Mouse (Mus musculus): Measurements from ENCODE around the gene Apbb2. TPM values are rescaled to one million over a fixed set of nuclear protein-coding genes. Genes with fewer than 3 reads are reported as not detected.

The Apbb2 gene
- polyA plus RNA-seq, 1 experiment from 2014 or later, result 37.3 TPM

DNA sequence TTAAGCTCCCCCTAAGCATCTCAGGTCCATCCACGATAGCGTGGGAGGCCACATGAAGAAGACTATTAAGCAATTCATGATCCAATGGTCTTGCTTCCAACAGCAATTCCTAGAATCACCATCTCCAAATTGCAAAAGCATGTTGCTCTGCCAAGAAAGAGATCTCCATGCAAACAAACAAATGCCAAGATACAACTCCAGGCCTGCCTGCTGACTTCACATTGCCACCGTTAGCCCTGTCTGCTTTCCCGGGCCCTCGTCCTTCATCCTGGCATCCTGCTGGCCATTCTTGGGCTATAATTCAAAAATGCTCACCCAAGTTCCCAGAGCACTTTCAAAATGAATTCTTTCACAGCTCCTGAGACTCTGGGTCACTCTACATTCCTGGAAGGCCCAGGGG lies 5.6 kb downstream of the Apbb2 start:
- Histone ChIP-seq H3K9me3 (replicated peaks) (no peaks in the 10 kb centered on the region), H3K4me1 (peaks cover 71% of the 10 kb centered on the region), H3K4me3 (no peak overlapping the region), H3K27me3 (ENCODE audit: low read depth, poor library complexity, severe bottlenecking) (no peaks in the 10 kb centered on the region), H3K27ac (peak overlapping the region; percentile 5; the same call in 1 of the 2 replicates), H3K36me3 (no peaks in the 10 kb centered on the region)
- DNase-seq (ENCODE audit: low spot score), result no peak
- WGBS, result 70% methylated on average over 5 of the region's 5 CpGs

DNA sequence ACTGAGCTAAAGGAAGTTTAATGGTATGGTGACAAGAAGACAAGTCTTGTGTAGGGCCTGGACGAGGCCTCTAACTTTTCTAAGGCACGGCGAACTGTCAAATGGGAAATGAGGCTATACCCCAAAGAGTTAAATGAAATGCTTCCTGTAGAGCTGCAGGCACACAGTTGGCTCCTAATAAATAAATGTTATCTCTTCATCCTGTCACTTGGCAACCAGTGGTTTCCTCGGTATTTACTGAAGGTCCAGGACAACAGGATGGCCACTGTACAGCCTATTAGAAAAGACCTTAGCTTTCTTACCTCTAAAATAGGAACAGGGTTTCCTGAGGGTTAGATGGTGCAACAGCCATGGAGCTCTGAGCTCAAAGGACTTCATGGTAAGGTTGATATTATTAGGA lies 6.7 kb downstream of the Apbb2 start:
- WGBS, result 55% methylated on average over 4 of the region's 4 CpGs
- DNase-seq (ENCODE audit: low spot score), result no peak
- Histone ChIP-seq H3K27ac (no peak overlapping the region), H3K4me1 (peaks cover 66% of the 10 kb centered on the region), H3K4me3 (no peak overlapping the region), H3K9me3 (replicated peaks) (no peaks in the 10 kb centered on the region), H3K36me3 (no peaks in the 10 kb centered on the region), H3K27me3 (ENCODE audit: low read depth, poor library complexity, severe bottlenecking) (no peaks in the 10 kb centered on the region)

DNA sequence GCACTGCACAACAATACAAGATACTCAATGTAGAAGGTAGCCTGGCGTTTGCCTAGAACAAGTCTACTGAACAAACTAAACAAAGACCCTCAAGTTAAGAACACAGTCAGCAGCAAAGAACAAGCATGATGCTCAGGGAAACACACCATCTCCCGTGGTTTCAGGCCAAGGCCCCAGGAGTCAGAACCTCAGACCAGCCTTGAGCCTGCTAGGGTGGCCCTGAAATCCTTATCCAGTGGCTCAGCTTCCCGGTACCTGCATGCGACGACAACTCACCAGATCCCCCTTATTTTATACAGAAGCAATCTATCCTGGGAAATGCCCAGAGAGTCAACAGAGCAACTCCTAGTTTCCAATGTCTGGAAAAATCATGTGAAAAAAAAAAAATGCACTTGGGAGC lies 7.2 kb downstream of the Apbb2 start:
- Histone ChIP-seq H3K36me3 (no peaks in the 10 kb centered on the region), H3K27me3 (ENCODE audit: low read depth, poor library complexity, severe bottlenecking) (no peaks in the 10 kb centered on the region), H3K9me3 (replicated peaks) (no peaks in the 10 kb centered on the region), H3K4me3 (no peak overlapping the region), H3K4me1 (peaks cover 68% of the 10 kb centered on the region), H3K27ac (no peak overlapping the region)
- no peak for DNase-seq (ENCODE audit: low spot score)
- WGBS, result 90% methylated on average over 5 of the region's 5 CpGs

DNA sequence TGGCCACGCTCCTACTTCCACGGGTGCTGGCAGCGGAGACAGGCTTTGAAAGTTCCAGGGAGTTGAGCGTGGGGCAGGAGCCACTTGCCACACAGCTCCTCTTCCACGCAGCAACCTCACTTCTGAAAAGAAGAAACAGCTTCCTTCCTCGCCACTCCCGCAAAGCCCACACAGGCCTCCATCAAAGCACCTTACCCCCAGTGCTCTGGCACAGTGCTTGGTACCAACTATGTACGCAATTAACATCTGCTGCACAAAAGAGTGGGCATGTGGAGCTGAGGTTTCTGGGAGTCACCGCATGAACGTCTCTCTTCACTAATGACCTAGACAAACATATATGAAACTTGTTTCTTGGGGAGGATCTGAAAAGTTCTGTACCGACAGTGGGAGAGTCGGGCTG lies 8.3 kb downstream of the Apbb2 start:
- WGBS, result 93% methylated on average over 12 of the region's 12 CpGs
- H3K9me3 ChIP-seq (replicated peaks), result no peaks in the 10 kb centered on the region
- no peak for DNase-seq (ENCODE audit: low spot score)
- H3K4me1 ChIP-seq, result peaks cover 65% of the 10 kb centered on the region
- no peak overlapping the region for H3K4me3 ChIP-seq
- H3K27ac ChIP-seq, result no peak overlapping the region
- H3K27me3 ChIP-seq (ENCODE audit: low read depth, poor library complexity, severe bottlenecking), result no peaks in the 10 kb centered on the region
- H3K36me3 ChIP-seq, result no peaks in the 10 kb centered on the region

DNA sequence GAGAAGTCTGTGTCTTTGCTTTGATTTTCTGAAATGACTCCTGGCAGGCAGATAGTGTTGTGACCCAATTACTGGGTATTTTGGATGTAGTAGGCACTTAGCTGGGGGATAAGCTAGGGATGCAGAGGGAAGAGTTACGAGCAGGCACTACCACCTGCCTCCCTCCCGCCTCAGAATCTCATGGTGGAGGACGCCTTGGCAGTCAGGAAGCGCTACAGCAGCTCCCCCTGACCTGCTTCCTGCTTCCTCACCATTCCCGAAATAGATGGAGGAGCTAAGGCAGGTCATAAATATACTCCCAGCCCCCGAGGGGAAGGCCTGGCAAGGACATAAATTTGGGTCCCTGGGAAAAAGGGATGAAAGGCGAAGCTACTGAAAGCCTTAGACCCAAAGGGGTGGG lies 9.3 kb downstream of the Apbb2 start:
- peaks cover 57% of the 10 kb centered on the region for H3K4me1 ChIP-seq

DNA sequence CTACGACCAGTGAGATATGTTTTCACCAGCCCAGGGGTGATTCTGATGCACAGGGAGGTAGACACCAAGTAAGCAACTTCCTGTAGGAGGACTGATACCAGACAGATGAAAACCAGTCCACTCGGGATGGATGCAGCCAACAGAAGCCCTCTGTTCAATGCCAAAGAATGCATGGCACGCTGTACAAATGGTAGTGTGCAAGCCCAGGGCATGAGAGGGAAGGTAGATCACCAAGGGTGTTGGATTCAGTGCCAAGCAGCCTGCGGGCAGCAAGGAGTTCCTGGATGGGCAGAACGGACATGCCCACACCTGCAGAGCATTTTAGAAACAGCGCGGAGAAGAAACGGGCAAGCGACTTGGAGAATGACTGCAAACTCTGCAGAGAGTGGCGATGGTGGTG lies 10.8 kb downstream of the Apbb2 start:
- H3K27ac ChIP-seq, result no peak overlapping the region
- no peaks in the 10 kb centered on the region for H3K36me3 ChIP-seq
- WGBS, result 94% methylated on average over 10 of the region's 10 CpGs
- no peak for DNase-seq (ENCODE audit: low spot score)
- peaks cover 57% of the 10 kb centered on the region for H3K4me1 ChIP-seq
- H3K27me3 ChIP-seq (ENCODE audit: low read depth, poor library complexity, severe bottlenecking), result no peaks in the 10 kb centered on the region
- no peak overlapping the region for H3K4me3 ChIP-seq
- H3K9me3 ChIP-seq (replicated peaks), result no peaks in the 10 kb centered on the region

More for the DNA sequence above, 9.3 kb downstream of the Apbb2 start:
- Histone ChIP-seq H3K9me3 (replicated peaks) (no peaks in the 10 kb centered on the region), H3K27ac (no peak overlapping the region), H3K36me3 (no peaks in the 10 kb centered on the region), H3K27me3 (ENCODE audit: low read depth, poor library complexity, severe bottlenecking) (no peaks in the 10 kb centered on the region), H3K4me3 (no peak overlapping the region)
- WGBS, result 28% methylated on average over 7 of the region's 7 CpGs
- DNase-seq (ENCODE audit: low spot score), result no peak

DNA sequence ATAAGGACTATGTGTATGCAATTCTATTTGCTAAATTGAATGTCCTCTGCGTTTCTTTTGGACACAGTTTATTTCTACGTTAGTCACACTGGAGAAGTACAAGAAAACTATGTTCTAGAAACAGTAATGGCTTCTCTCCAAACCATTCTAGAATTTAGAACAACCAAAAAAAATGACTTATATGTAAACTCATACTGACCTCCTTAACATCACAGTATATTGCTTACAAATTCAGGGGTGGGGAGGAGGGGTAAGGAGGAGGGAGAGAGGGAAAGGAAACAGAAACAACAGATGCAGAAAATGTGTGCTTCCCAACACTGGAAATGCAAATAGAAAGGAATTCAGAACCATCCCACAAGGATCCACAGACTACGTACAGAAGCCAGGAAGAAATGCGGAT lies 11.4 kb downstream of the Apbb2 start:
- no peak for DNase-seq (ENCODE audit: low spot score)

DNA sequence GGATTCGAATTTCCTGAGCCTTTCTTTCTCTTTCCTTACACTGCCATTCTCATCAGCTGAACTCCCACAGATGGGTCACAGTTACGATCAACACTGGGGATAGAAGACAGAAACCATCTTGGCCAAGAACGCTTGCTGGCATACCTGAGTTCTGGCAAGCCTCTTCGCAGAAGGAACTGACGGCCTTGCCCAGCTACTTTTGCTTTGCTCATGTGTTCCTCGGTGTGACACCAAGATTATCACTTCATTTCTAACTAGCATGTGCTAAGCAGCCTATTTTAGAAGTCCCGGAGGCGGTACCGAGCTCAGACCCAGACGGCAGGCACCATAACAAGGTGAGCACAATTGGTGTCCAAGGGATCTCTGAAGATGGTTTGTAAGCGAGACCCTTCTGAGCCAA lies 12.9 kb downstream of the Apbb2 start:
- no peaks in the 10 kb centered on the region for H3K27me3 ChIP-seq (ENCODE audit: low read depth, poor library complexity, severe bottlenecking)
- no peaks in the 10 kb centered on the region for H3K9me3 ChIP-seq (replicated peaks)
- peaks cover 49% of the 10 kb centered on the region for H3K4me1 ChIP-seq
- no peak for DNase-seq (ENCODE audit: low spot score)
- whole genome bisulfite sequencing, result 93% methylated on average over 11 of the region's 11 CpGs
- no peak overlapping the region for H3K27ac ChIP-seq
- H3K4me3 ChIP-seq, result no peak overlapping the region
- H3K36me3 ChIP-seq, result no peaks in the 10 kb centered on the region

More for the DNA sequence above, 11.4 kb downstream of the Apbb2 start:
- Histone ChIP-seq H3K27me3 (ENCODE audit: low read depth, poor library complexity, severe bottlenecking) (no peaks in the 10 kb centered on the region), H3K36me3 (no peaks in the 10 kb centered on the region), H3K9me3 (replicated peaks) (no peaks in the 10 kb centered on the region), H3K27ac (no peak overlapping the region), H3K4me1 (peaks cover 58% of the 10 kb centered on the region), H3K4me3 (no peak overlapping the region)
- 90% methylated on average over 4 of the region's 4 CpGs for WGBS

DNA sequence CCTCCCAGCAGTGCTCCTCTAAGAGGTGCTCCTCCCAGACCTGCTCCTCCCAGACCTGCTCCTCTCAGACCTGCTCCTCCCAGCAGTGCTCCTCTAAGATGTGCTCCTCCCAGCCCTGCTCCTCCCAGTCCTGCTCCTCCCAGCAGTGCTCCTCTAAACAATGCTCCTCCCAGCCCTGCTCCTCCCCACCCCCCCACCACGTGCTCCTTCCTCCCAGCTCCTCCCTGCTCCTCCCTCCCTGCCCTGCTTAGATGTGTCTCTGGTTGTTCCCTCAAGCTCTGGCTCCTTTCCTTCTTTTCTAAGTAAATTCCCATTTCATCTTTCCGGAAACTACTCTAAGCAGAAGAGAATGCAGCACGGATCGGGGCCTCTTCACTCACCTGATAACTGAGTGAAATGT lies 14.2 kb downstream of the Apbb2 start:
- DNase-seq (ENCODE audit: low spot score), result no peak
- no peaks in the 10 kb centered on the region for H3K9me3 ChIP-seq (replicated peaks)
- H3K4me3 ChIP-seq, result no peak overlapping the region
- no peak overlapping the region for H3K27ac ChIP-seq
- H3K4me1 ChIP-seq, result peaks cover 40% of the 10 kb centered on the region
- WGBS, result 88% methylated on average over 4 of the region's 4 CpGs
- H3K36me3 ChIP-seq, result no peaks in the 10 kb centered on the region
- H3K27me3 ChIP-seq (ENCODE audit: low read depth, poor library complexity, severe bottlenecking), result no peaks in the 10 kb centered on the region

DNA sequence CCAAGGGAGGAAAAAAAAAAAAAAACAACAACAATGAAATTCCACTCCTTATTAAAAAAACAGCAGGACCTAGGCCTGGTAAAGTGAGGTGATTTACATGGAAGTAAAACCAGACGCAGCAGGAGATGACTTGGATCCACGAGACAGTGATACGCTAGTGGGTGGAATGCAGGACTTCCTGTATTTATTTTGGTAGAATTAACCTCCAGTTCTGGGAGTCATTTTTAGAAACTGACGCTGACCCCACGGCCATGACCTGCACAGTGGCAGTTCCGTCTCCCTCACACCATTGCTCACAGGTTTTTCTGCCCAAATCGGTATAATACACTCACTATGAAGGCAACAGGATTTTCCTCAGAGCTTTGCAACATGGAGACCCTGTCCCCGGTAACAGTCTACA lies 14.8 kb downstream of the Apbb2 start:
- no peaks in the 10 kb centered on the region for H3K9me3 ChIP-seq (replicated peaks)
- H3K27ac ChIP-seq, result no peak overlapping the region
- H3K4me3 ChIP-seq, result no peak overlapping the region
- no peak for DNase-seq (ENCODE audit: low spot score)
- no peaks in the 10 kb centered on the region for H3K27me3 ChIP-seq (ENCODE audit: low read depth, poor library complexity, severe bottlenecking)
- no peaks in the 10 kb centered on the region for H3K36me3 ChIP-seq
- peaks cover 36% of the 10 kb centered on the region for H3K4me1 ChIP-seq
- 44% methylated on average over 8 of the region's 8 CpGs for WGBS

DNA sequence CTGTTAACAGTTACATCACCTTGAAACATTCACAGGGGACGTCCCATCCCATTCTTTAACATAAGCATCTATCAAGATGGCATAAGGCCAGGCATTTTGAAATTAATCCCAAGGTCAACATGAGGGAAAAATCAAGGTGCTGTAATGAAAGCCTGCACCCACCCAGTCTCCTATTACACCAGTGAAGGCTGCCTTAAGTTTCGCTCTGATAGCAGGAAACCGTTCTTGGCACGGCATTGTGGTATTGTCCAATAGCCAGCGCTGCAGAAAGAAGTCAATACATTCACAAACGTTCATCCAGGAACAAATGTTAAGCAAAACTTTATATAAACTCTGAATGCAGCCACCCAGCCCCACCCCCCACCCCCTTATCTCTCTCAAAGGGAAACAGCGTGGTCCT lies 15.4 kb downstream of the Apbb2 start:
- WGBS, result 74% methylated on average over 7 of the region's 7 CpGs
- no peaks in the 10 kb centered on the region for H3K9me3 ChIP-seq (replicated peaks)
- no peaks in the 10 kb centered on the region for H3K27me3 ChIP-seq (ENCODE audit: low read depth, poor library complexity, severe bottlenecking)
- no peak overlapping the region for H3K27ac ChIP-seq
- no peaks in the 10 kb centered on the region for H3K36me3 ChIP-seq
- peaks cover 36% of the 10 kb centered on the region for H3K4me1 ChIP-seq
- no peak overlapping the region for H3K4me3 ChIP-seq
- DNase-seq (ENCODE audit: low spot score), result no peak

DNA sequence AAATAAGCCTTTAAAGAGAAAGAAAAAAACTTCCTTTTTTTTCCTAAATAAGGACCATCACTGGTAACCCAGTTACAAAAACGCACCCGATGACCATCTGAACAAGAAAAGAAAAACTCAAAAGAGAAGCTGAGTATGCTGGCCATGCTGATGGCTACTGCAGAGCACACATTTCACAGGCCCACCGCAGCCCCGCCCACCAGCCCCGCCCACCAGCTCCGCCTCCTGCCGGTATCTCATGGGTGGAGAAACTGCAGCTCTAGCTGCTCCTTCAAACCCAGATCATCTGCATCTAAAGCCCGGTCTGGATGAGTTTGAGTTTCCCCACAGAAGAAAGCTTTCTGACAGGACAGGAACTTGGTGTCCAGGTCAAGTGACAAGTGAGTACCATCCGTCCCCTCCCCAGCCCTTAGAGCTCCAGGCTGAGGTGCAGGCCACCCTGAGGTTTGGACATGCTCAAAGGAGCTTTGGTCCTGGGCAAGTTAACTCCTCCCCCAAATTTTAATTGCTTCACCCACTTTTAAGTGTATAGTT lies 16.2 kb downstream of the Apbb2 start:
- peak; percentile 68 for DNase-seq (ENCODE audit: low spot score)
- no peaks in the 10 kb centered on the region for H3K9me3 ChIP-seq (replicated peaks)
- no peaks in the 10 kb centered on the region for H3K27me3 ChIP-seq (ENCODE audit: low read depth, poor library complexity, severe bottlenecking)
- H3K27ac ChIP-seq, result no peak overlapping the region
- no peaks in the 10 kb centered on the region for H3K36me3 ChIP-seq
- H3K4me1 ChIP-seq, result peaks cover 31% of the 10 kb centered on the region
- H3K4me3 ChIP-seq, result no peak overlapping the region
- 21% methylated on average over 9 of the region's 9 CpGs for WGBS

DNA sequence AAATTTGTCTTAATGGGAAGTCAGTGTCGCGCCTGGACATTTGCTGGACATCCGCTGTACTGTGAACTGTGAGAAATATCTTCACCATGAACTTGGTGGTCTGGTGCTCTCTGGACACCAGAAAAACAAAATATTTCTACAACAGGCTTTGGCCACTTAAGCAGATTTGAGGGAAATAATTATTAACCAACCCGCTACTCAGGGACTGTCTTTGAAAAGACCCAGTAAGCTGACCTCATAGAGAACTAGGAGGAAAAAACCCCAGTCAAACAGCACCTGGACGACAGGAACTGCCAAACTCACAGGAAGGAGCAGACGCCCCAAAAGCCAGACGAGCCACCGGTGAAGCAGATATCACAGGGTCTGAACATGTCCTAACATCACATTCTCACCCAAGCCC lies 18.2 kb downstream of the Apbb2 start:
- Histone ChIP-seq H3K4me3 (no peak overlapping the region), H3K4me1 (peaks cover 36% of the 10 kb centered on the region), H3K27ac (no peak overlapping the region), H3K9me3 (replicated peaks) (no peaks in the 10 kb centered on the region), H3K27me3 (ENCODE audit: low read depth, poor library complexity, severe bottlenecking) (no peaks in the 10 kb centered on the region), H3K36me3 (no peaks in the 10 kb centered on the region)
- DNase-seq (ENCODE audit: low spot score), result no peak
- 90% methylated on average over 8 of the region's 8 CpGs for WGBS

DNA sequence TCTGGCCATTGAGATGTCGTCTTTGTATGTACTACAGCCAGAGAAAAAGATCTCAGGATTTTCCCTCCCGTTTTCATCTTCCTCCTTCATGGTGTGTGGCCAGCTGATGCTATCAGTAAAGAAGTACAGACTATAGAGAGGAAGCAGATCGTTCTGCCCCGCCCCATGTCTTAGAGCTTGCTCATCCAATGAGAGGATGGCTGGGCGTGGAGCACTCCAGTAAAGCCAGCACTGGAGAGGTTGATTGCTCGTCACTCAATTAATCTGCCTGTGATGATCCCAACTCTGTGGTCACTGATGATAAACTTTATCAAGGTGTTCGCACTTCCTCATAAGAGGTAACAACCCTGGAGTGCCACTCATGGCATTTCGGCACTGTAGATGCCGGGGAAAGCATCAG lies 18.7 kb downstream of the Apbb2 start:
- Histone ChIP-seq H3K9me3 (replicated peaks) (no peaks in the 10 kb centered on the region), H3K27me3 (ENCODE audit: low read depth, poor library complexity, severe bottlenecking) (no peaks in the 10 kb centered on the region), H3K27ac (no peak overlapping the region), H3K4me1 (peaks cover 38% of the 10 kb centered on the region), H3K4me3 (no peak overlapping the region), H3K36me3 (0 out of 2 replicates have a peak, but pooled peaks cover 2% of the 10 kb centered on the region)
- DNase-seq (ENCODE audit: low spot score), result no peak
- 82% methylated on average over 9 of the region's 9 CpGs for WGBS
